Mouse (Mus musculus) embryonic facial prominence, embryonic 14.5 days (tissue): ENCODE results near the gene Tmx2. TPM values are rescaled to one million over a fixed set of nuclear protein-coding genes. Genes with fewer than 3 reads are reported as not detected.
"Not testable (repeated sequence)": the region's sequence is repeated elsewhere in the genome, so short reads cannot be mapped to it uniquely, and the experiment has no call there.

Source experiments
- ATAC-seq: fragments of 200-750 bp; cut with Nextera tagmentation; 2 replicates; pipeline ENCODE4 v1.8.0; 2017; ENCODE audit warnings: low read depth, moderate number of reproducible peaks, moderate TSS enrichment
- DNase-seq: peaks from one replicate; pipeline ENCODE4 v3.0.0-alpha.2; 2015; ENCODE audit warnings: low spot score
- H3K27ac ChIP-seq: fragments of 300-500 bp; sonication (generic); replicated peaks from 2 replicates; pipeline ENCODE4 v1.5.1; 2014; ENCODE audit warnings: low read depth, mild to moderate bottlenecking, low read length, moderate library complexity
- H3K27me3 ChIP-seq: fragments of 300-500 bp; sonication (generic); replicated peaks from 2 replicates; pipeline ENCODE4 v1.6.1; 2014; ENCODE audit warnings: low read length; ENCODE audit not compliant: control insufficient read depth, insufficient read depth
- H3K36me3 ChIP-seq: fragments of 300-500 bp; sonication (generic); 2 replicates; pipeline ENCODE4 v1.6.1; 2014; ENCODE audit warnings: low read length, mixed read lengths; ENCODE audit not compliant: control insufficient read depth, insufficient read depth
- H3K4me1 ChIP-seq: fragments of 300-500 bp; sonication (generic); 2 replicates; pipeline ENCODE4 v1.6.1; 2014; ENCODE audit warnings: antibody characterized with exemption, low read length; ENCODE audit not compliant: control insufficient read depth, insufficient read depth
- H3K4me2 ChIP-seq: fragments of 300-500 bp; sonication (generic); 2 replicates; pipeline ENCODE4 v1.6.1; 2014; ENCODE audit warnings: low read depth, mild to moderate bottlenecking, low read length, moderate library complexity, mixed read lengths
- H3K4me3 ChIP-seq: fragments of 300-500 bp; sonication (generic); 2 replicates; pipeline ENCODE4 v1.5.1; 2014; ENCODE audit warnings: low read depth, mild to moderate bottlenecking, low read length
- H3K9ac ChIP-seq: fragments of 300-500 bp; sonication (generic); 2 replicates; pipeline ENCODE4 v1.6.1; 2014; ENCODE audit warnings: low read depth, mild to moderate bottlenecking, low read length, moderate library complexity, mixed read lengths
- H3K9me3 ChIP-seq: fragments of 300-500 bp; sonication (generic); 2 replicates; pipeline ENCODE4 v1.6.1; 2016; ENCODE audit warnings: low read length; ENCODE audit not compliant: control insufficient read depth
- WGBS: fragments of 180-500 bp; shearing (Covaris S2); extraction: QIAGEN DNeasy Blood & Tissue Kit; methylation state at CpG from one replicate; pipeline ENCODE4 v1.1.7; 2014; 5-methylcytosine and 5-hydroxymethylcytosine counted together
- polyA plus RNA-seq: library from polyadenylated mRNA; unstranded; fragments of >200 nt; fragmentation: Nextera tagmentation; extraction: Ambion mirVana; gene quantifications from 2 replicates; pipeline ENCODE4 v1.2.1, GENCODE M21; 2014

Tmx2 gene
- 99.0 and 103 TPM in 2 replicates for polyA plus RNA-seq

DNA sequence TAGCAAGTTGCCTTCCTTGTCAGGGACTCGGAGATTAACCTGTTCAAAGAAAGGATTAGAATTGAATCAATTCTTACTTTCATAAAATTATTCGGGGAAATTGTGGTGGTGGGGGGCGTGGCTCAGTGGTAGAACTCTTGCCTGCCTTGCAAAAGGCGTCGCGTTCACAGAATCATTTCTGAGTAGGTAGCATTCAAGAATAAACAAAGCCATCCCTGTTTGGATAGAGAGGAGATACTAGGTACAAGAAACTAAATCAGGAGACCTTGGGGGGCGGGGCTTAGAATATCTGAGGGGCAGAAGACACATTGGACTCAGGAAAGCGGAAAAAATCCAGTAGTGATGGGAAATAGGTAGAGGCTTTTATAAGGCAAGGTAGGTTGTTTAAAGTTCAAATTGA is at the start of gene Tmx2:
TSS of gene Tmx2 (minus strand) at position 125 of the 400 bp plus-strand sequence.
- H3K36me3 ChIP-seq, result peaks cover 23% of the 10 kb centered on the region
- H3K9me3 ChIP-seq, result no peaks in the 10 kb centered on the region
- ATAC-seq (no peak), DNase-seq (no peak)
- H3K4me3 ChIP-seq, result peak within 1 kb of the TSS; percentile 80
- 20% methylated on average over 8 of the region's 8 CpGs for WGBS
- H3K9ac ChIP-seq, result peak within 1 kb of the TSS; percentile 78
- peak within 1 kb of the TSS; percentile 31; the same call in 1 of the 2 replicates for H3K27ac ChIP-seq
- H3K27me3 ChIP-seq, result no peaks in the 10 kb centered on the region
- H3K4me2 ChIP-seq, result peak within 1 kb of the TSS; percentile 68
- peaks cover 8% of the 10 kb centered on the region for H3K4me1 ChIP-seq

DNA sequence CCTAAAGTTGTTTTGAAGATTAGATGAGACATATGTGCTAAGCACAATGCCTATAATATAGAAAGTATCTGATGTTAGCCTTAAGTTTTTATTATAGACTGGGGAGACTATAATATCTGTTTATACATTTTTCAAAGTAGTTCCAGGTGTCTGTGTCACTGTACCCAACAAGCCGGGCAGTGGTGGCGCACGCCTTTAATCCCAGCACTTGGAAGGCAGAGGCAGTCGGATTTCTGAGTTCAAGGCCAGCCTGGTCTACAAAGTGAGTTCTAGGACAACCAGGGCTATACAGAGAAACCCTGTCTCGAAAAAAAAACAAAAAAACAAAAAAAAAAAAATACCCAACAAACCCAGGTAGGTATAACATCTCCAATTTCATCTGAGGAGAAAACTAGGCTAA is 49.3 kb upstream of the Tmx2 start:
- Histone ChIP-seq H3K4me1 (peaks cover 11% of the 10 kb centered on the region; the same call in 1 of the 2 replicates), H3K36me3 (peaks cover 25% of the 10 kb centered on the region)
- DNase-seq, H3K4me2 ChIP-seq, H3K27ac ChIP-seq, H3K4me3 ChIP-seq, H3K9ac ChIP-seq, H3K9me3 ChIP-seq, ATAC-seq, H3K27me3 ChIP-seq: not testable (repeated sequence)
- WGBS, result 78% methylated on average over 5 of the region's 5 CpGs

DNA sequence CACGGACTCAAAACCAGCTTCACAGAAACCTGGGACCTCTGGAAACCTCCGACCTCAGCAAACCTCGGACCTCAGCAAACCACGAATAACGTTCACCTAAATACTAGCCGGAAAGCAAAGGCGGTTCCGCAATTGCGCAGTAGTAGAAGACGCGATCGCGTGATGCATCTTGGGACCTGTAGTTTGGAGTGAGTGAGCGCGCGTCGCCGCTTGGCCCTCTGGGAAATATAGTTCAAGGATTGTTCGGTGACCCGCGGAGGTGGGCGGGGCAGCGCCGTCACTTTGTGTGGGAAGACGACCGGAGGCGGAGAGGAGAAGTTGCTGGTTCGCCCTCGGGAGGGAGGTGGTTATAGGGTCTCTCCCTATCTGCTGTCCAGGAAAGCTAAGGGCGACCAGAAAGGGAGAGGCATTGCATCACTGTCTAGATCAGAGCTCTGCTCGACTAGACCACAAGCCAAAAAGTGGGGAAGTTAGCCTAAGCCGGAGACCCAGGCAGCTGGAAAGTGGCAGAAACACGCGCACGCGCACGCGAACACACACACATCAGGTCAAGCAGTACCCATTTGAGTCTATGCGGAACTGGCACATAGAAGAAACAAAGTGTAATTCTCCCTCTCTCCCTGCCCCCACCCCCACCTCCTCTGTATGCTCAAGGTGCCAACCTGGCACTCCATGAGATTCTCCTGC is 48.4 kb upstream of the Tmx2 start, which contains the start of gene Clp1:
TSS of gene Clp1 (minus strand) at position 179 of the 687 bp plus-strand sequence.
- Histone ChIP-seq H3K36me3 (peaks cover 26% of the 10 kb centered on the region), H3K9me3 (no peaks in the 10 kb centered on the region), H3K4me1 (peaks cover 11% of the 10 kb centered on the region; the same call in 1 of the 2 replicates), H3K27ac (peak within 1 kb of the TSS; percentile 87), H3K4me3 (peak within 1 kb of the TSS; percentile 61), H3K27me3 (no peaks in the 10 kb centered on the region), H3K4me2 (peak within 1 kb of the TSS; percentile 63), H3K9ac (peak within 1 kb of the TSS; percentile 70)
- peak; percentile 97 for ATAC-seq
- DNase-seq, result peak; percentile 99
- under 1% methylated on average over 39 of the region's 39 CpGs for WGBS

DNA sequence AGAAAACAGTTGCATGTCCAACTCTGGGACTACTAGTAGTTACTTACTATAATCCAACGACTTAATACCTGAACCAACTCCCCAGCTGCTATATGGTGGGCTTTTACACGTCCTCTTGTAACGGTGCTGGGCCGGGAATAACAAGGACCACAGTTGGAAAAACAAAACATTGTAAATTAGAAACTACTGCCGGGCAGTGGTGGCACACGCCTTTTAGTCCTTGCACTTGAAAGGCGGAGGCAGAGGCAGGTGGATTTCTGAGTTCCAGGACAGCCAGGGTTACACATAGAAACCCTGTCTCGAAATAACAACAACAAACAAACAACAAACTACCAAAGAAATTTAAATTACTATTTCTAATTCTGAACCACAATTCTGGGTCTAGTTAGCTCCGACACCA is 47.8 kb upstream of the Tmx2 start:
- no peak overlapping the region for H3K27ac ChIP-seq
- no peaks in the 10 kb centered on the region for H3K27me3 ChIP-seq
- H3K9ac ChIP-seq, result peak overlapping the region; percentile 69
- H3K4me1 ChIP-seq, result peaks cover 11% of the 10 kb centered on the region; the same call in 1 of the 2 replicates
- peaks cover 26% of the 10 kb centered on the region for H3K36me3 ChIP-seq
- peak overlapping the region; percentile 61 for H3K4me3 ChIP-seq
- H3K4me2 ChIP-seq, result peak overlapping the region; percentile 63
- DNase-seq (no peak), ATAC-seq (no peak)
- no peaks in the 10 kb centered on the region for H3K9me3 ChIP-seq
- WGBS, result 2% methylated on average over 9 of the region's 9 CpGs

DNA sequence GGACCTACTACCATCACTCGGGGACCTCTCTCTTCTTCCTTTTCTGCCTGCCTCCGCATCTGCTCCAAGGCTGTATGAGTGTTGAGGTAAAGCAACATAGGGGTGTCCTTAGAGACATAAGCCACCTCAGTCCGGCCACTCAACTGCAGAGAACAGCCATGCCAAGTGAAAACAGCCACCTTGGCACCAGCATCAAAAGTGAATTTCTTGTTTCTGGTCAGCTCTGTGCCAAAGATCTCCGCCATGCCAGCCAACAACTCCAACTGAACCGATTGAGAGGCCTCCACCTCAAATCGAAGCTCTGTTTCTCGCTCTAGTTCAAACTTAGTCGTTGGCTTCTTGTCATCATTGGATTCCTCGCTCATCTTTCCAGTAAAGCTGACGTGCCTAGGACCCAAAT is 46.8 kb upstream of the Tmx2 start:
- 93% methylated on average over 10 of the region's 10 CpGs for WGBS
- Histone ChIP-seq H3K36me3 (peaks cover 31% of the 10 kb centered on the region), H3K9ac (no peak overlapping the region), H3K9me3 (no peaks in the 10 kb centered on the region), H3K4me2 (peak overlapping the region; percentile 63; the same call in 1 of the 2 replicates), H3K27me3 (no peaks in the 10 kb centered on the region), H3K27ac (no peak overlapping the region), H3K4me3 (no peak overlapping the region), H3K4me1 (peaks cover 11% of the 10 kb centered on the region; the same call in 1 of the 2 replicates)
- no peak for DNase-seq
- ATAC-seq, result no peak

DNA sequence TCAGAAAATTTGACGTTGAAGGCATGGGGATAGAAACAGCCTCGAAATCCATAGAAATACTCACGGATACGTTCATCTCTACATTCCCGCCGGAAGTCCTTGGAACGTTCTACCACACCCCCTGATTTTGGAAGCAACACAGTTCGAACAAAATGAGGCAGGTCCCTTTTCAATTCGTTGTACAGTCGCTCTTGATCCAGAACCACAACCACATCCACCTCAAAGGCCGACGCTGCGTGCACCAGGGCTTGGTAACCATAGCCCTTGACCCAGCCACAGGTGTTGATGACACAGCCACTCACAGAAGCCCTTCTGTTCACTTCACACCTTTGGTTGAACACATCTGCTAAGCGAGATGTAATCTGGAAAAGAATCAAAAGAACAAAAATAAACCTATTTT is 44.9 kb upstream of the Tmx2 start:
- peaks cover 31% of the 10 kb centered on the region for H3K36me3 ChIP-seq
- H3K27ac ChIP-seq, result no peak overlapping the region
- no peak overlapping the region for H3K9ac ChIP-seq
- H3K9me3 ChIP-seq, result no peaks in the 10 kb centered on the region
- peaks cover 11% of the 10 kb centered on the region; the same call in 1 of the 2 replicates for H3K4me1 ChIP-seq
- WGBS, result 93% methylated on average over 14 of the region's 14 CpGs
- H3K4me3 ChIP-seq, result no peak overlapping the region
- ATAC-seq (no peak), DNase-seq (no peak)
- H3K4me2 ChIP-seq, result no peak overlapping the region
- no peaks in the 10 kb centered on the region for H3K27me3 ChIP-seq

DNA sequence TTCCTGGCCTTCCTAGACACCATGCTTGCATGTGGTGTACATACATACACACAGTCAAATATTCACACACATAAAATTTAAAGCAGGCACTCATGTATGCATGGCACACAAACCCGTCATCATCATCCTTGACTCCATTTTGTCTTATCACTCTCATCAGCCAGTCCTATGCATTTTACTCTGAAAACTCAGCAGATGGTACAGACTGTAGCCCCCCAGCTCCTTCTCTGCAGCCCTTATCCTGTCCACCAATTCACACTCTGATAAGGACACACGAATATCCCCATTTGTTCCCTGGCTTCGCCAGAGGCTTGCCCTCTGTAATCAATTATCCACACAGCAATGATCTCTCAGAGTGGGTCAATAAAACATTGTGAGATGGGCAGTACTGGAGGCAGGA is 42.2 kb upstream of the Tmx2 start:
- Histone ChIP-seq H3K4me1 (0 out of 2 replicates have a peak, but pooled peaks cover 1% of the 10 kb centered on the region), H3K9ac (no peak overlapping the region), H3K36me3 (peaks cover 31% of the 10 kb centered on the region), H3K9me3 (no peaks in the 10 kb centered on the region), H3K27ac (no peak overlapping the region), H3K27me3 (no peaks in the 10 kb centered on the region), H3K4me2 (no peak overlapping the region), H3K4me3 (no peak overlapping the region)
- DNase-seq (no peak), ATAC-seq (no peak)
- WGBS, result 73% methylated on average over 3 of the region's 3 CpGs

DNA sequence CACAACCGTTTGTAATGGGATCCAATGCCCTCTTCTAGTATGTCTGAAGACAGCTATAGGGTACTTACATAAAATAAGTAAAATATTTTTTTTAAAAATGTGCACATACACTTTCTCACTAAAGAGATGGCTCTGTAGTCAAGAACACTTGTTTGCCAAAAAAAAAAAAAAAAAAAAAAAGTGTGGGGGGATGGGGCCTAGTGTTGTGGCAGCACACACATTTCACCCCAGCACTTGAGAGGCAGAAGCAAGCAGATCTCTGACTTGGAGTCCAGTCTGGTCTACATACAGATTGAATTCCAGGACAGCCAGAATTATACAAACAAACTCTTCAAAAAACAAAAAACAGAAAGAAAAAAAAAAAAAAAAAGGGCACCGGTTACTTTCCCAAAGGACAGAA is 41.8 kb upstream of the Tmx2 start:
- Histone ChIP-seq H3K27ac (no peak overlapping the region), H3K4me1 (no peaks in the 10 kb centered on the region), H3K27me3 (no peaks in the 10 kb centered on the region), H3K4me2 (no peak overlapping the region), H3K4me3 (no peak overlapping the region), H3K9me3 (no peaks in the 10 kb centered on the region), H3K36me3 (peaks cover 30% of the 10 kb centered on the region), H3K9ac (no peak overlapping the region)
- ATAC-seq (no peak), DNase-seq (no peak)
- WGBS, result 85% methylated on average over 2 of the region's 2 CpGs

DNA sequence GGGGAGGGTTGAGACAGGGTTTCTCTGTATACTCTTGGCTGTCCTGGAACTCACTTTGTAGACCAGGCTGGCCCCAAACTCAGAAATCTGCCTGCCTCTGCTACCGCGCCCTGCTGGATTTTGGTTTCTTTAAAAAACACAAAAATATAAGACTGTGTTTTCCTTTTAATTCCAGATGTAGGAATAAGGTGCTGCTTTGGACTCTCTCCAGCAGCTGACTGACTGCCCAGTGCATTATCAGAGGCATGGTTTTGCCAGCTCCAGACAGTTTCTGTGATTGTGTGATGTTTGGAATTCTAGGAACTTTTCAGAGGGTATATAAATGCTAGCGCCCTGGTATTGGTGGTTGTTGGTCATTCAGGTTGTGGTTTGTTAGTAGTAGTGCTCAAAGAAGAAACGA is 38.4 kb upstream of the Tmx2 start:
- 96% methylated on average over 4 of the region's 4 CpGs for WGBS
- ATAC-seq (no peak), DNase-seq (no peak)
- H3K4me3 ChIP-seq, result no peak overlapping the region
- peaks cover 9% of the 10 kb centered on the region for H3K4me1 ChIP-seq
- no peak overlapping the region for H3K4me2 ChIP-seq
- H3K9me3 ChIP-seq, result no peaks in the 10 kb centered on the region
- H3K27me3 ChIP-seq, result no peaks in the 10 kb centered on the region
- no peak overlapping the region for H3K9ac ChIP-seq
- 0 out of 2 replicates have a peak, but pooled peaks cover 4% of the 10 kb centered on the region for H3K36me3 ChIP-seq
- H3K27ac ChIP-seq, result no peak overlapping the region
